Mouse (Mus musculus): ENCODE measurements around the gene Hcn3. TPM values are rescaled to one million over a fixed set of nuclear protein-coding genes. Genes with fewer than 3 reads are reported as not detected.
A peak's percentile ranks its signal among the peaks of the same experiment; 100 is the strongest.
"Not testable (repeated sequence)": the region's sequence is repeated elsewhere in the genome, so short reads cannot be mapped to it uniquely, and the experiment has no call there.

The Hcn3 gene
- total RNA-seq, 2 experiments from 2014 or later = 13.0 to 24.5 TPM

DNA sequence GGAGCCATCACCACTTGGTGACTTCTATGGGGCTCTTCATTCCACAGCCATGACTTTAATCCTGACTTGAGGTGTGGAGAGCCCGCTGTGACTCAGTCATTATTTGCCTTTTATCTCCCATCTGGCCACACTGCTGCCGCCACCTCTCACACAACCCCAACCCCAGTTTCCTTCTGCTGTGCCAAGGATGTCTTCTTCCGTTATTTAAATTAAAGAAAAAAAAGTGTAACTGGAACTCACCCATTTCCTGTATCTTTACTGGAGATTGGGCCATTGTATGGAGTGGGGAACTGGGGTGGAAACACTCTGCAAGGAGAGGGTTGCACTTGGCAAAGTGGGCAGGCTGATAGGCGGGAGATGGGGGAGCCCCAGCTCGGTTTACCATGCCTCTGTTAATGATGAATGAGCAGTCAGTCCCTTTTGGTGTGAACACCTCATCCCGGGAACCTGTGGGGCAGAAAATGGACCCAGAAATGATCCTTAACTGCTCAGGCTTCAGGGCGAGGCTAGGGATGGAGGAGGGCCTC is 22.6 kb upstream of the Hcn3 start:
- no peak for DNase-seq (ENCODE audit: low spot score in 2 of 2)

DNA sequence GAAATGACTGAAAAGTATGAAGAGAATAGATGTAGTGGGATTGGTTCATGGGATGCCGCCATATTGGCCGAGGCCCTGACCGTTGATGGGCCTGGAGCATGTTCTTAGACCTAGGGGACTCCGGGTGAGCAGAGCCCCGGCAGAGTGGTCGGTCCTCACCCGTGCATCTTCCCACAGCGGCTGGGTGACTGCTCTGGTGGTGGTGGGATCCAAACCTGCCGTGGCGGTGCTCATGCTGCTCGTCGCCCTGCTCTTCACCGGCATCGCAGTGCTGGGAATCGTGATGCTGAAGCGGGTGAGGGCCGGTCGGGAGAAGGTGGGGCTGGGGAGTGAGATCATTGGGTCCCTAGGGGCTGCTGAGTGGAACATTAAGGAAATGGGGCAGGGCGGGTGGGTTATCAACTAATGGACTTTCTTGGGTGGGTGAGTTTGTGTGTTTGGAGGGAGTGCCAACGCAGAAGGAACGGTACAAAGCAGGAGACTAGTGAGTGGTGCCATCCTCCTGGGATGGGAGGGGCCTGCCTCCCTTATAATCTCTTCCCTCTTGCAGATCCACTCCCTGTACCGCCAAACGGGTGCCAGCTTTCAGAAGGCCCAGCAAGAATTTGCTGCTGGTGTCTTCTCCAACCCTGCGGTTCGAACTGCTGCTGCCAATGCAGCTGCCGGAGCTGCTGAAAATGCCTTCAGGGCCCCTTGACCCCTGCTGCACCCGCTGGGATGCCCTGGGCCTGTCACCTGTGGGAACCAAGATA is 21.9 kb upstream of the Hcn3 start:
- DNase-seq (ENCODE audit: low spot score in 2 of 2) = no peak

DNA sequence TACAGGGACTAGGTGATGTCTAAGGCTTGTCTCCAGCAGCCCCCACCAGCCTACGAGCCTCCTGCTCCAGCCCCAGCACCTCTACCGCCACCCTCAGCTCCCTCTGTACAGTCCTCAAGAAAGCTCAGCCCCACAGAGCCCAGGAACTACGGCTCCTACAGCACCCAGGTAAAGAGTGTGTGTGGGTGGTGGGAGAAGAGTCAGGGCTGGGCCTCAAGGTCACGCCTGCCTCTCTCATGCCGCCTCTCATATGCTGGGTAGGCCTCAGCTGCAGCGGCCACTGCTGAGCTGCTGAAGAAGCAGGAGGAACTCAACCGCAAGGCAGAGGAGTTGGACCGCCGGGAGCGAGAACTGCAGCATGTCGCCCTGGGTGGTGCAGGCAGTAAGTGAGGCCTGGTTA is 19.1 kb upstream of the Hcn3 start:
- DNase-seq (ENCODE audit: low spot score in 2 of 2) = no peak

DNA sequence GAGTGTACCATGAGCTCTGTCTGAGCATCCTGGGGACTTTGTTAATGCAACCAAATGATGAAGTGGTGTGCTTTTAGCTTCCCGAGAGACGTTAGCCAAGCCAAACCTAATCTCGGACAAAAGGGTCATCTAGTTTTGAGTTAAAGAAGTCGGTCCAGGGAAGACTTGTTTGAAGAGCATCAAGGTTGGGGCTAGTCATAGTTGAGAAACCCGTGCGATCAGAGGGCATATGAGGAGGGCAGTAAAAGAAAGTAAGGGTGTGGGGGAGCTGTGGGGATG is 18.1 kb upstream of the Hcn3 start:
- DNase-seq (ENCODE audit: low spot score in 2 of 2) = no peak

DNA sequence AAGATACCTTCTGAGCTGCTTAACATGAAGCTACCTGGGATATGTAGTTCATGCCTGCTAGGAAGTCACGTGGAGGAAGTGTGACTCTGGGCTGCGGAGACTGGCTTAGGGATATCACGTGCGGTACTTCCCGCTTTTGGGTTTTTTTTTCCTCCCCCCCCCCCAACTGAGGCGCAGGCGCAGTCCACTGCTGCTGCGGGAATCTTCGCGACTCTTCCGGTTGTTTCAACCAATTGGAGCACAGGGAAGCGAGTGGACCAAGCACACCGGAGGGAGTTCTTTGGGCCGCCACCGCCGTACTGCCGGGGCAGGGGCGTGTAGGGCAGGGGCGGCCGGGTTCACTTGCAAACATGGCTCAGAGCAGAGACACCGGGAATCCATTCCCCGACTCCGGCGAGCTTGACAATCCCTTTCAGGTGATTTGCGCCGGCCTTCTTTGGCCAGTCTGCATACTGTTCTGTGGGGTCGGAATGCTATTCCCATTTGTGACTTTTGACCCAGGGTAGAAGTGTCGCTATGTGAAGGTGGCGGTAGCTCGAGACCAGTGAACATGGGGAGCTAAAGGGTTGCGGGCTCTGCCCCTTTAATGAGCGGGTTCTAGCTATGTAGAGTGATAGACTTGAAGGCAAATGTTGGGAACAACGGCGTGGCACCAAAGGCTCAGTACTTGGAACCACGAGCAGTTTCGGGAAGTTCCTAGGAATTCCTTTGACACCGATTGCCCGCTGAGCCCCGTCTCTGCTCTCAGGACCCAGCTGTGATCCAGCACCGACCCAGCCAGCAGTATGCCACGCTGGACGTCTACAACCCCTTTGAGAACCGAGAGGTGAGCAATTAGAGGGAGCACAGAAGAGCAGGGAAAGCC is 17.5 kb upstream of the Hcn3 start, which contains the start of gene Scamp3:
Gene Scamp3, plus strand, starts transcription at position 232 of the 865 bp plus-strand sequence.
- peak; percentile 82 to 94 for DNase-seq (ENCODE audit: low spot score in 2 of 2)

DNA sequence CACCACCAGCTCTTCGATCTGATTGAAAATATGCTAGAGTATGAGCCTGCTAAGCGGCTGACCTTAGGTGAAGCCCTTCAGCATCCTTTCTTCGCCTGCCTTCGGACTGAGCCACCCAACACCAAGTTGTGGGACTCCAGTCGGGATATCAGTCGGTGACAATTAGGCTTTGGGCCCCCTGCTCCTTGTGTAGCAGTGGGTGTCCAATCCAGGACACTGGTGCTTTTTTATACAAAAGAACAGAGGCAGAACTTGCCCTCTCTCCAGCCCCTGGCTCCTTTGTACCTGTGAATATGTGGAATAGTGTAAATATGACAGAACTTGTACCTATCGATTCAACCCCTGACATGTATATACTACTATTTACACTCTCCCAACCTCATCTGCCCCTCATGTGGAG is 16.4 kb upstream of the Hcn3 start:
- DNase-seq (ENCODE audit: low spot score in 2 of 2) = no peak

DNA sequence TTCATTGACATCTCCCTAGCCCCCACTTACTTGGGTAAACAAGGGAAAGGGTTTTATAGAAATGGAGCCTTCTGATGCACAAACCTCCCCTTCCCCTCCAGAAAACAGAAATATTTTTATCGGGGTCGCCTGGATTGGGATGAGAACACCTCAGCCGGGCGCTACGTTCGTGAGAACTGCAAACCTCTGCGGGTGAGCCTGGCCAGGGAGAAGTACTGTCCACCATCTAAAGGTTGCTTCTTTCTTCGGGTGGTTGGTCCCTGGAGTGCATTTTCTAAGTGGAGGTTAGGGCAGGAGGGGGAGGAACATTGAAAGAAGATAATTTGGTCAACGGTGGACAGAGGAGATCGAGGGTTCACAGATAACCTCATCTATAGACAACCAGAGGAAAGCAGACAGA is 15.5 kb upstream of the Hcn3 start:
- DNase-seq (ENCODE audit: low spot score in 2 of 2) = no peak

DNA sequence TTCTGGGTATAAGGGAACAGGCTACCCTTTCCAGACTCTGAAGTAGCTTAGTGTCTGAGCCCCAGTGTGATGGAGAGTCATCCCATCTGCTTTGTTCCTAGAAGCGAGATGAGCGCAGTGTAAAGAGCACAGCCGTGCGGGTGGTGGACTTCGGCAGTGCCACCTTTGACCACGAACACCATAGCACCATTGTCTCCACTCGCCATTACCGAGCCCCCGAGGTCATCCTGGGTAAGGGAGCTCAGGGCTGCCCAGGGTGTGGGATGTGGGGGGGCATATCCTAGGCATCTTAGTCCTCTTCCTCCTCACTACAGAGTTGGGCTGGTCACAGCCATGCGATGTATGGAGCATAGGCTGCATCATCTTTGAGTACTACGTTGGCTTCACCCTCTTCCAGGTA is 14.8 kb upstream of the Hcn3 start:
- no peak for DNase-seq (ENCODE audit: low spot score in 2 of 2)

DNA sequence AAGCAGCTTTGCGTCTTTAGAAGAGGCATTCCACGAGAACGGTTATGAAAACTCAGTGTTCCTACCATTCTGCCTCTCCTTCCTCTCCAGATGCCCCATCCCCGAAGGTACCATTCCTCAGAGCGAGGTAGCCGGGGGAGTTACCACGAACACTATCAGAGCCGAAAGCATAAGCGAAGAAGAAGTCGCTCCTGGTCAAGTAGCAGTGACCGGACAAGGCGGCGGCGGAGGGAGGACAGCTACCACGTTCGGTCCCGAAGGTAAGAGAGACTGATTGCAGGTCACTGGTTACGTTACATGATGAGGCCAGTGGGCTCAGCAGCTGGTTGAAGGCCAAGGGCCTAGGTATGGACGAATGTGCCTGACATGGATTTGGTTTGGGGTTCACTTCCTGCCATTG is 6.9 kb upstream of the Hcn3 start:
- DNase-seq (ENCODE audit: low spot score in 2 of 2) = no peak

DNA sequence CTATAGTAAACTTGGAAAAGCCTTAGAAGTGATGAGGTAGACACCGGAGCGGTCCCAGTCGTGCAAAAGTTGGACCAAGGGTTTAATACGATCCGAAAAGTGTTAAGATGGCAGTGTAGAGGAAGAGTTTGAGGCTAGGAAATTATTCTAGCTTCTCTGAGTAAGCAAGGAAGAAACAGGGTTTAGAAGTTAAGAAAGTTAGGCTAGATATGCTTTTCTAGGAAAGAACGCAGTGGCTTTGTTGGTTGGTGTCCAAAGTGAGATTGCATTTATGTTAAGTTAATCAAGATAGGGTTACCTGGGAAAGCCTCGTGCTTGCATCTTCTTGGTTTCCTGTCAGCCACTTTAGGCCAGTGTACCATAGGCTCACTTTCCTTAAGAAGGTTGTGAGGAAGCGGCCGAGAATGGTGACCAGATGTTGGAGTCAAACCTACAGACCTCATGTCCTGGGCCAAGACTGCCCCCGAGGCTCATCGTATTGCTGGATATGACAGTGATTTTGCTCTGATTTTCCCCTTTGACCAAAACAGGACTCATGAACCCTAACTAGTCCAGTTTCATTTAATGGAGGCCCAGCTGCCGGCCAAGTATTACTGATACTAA is 5.4 kb upstream of the Hcn3 start:
- DNase-seq (ENCODE audit: low spot score in 2 of 2) = no peak

DNA sequence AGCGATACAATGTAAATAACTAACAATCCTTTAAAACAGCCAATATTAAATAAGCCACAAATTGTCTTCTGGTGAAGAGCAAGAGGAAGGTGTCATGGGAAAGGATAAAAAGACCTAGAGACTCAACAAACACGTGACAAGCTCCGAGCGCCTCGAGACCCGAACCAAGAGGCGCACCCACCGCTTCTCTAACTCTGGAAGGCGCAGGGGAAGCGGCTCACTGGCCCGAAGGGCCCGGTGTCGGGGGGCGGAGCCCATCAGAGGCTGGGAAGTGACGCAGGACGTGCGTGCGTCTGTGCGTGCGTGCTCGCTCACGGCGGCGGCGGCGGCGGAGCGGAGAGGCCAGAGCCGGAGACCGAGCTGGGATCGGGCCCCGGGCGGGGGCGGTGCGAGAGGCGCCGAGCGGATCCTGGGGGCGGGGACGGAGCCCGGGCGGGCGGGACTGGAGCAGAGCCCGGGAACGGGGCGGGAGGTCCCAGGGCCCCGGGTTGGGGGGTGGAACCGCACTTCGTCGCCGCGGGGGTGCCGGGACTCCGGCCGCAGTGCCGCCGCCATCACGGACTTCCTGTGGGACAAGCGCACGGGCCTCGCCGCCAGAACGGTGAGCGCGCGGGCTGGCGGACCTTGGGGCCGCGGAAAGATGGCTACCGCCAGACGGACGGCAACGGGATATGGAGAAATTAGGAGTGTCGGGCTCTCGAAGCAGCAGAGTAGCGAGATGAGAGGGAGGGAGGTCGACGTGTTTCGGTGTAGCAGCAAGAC is 4.7 kb upstream of the Hcn3 start, which contains the start of gene Clk2:
Gene Clk2, plus strand, starts transcription at position 290 of the 762 bp plus-strand sequence.
- peak; percentile 86 to 93 for DNase-seq (ENCODE audit: low spot score in 2 of 2)

DNA sequence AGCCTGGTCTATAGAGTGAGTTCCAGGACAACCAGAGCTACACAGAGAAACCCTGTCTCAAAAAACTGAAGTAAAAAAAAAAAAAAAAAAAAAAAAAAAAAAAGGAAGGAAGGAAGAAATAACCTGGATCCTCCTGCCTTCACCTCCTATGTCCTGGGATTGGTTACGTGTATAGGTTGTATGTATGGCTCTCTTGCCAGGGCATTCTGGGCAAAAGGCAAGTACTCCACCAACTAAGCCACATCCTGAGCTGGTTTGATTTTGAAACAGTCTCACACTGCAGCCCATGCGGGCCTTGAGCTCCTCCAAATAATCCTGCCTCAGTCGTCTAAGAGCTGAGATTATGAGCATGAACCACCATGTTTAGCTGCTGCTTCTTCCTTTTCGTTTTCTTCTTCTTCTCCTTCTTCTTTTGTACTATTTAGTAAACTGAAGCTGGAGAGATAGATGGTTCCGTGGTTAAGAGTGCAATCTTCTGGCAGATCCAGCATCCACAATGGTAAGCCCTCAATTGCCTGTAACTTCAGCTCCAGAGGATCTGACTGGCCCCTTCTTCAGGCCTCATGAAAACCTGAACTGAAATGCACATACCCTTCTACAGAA is 3.7 kb upstream of the Hcn3 start:
- DNase-seq (ENCODE audit: low spot score in 2 of 2) = no peak

DNA sequence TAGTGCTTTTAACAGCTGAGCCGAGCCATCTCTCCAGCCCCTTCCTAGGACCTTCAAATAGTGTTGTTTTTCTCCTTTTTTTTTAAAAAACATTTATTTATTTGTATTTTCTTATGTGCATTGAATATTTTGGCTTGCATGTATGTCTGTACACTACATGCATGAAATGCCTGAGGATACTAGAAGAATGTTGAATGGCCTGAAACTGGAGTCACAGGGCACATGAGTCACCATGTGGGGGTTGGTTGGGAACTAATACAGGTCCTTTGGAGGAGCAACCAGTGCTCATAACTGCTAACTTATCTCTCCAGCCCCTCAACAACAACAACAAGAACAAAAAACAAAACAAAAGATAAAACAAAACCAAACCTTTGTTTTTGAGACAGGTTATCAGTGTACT is 3.1 kb upstream of the Hcn3 start:
- DNase-seq (ENCODE audit: low spot score in 2 of 2) = no peak

DNA sequence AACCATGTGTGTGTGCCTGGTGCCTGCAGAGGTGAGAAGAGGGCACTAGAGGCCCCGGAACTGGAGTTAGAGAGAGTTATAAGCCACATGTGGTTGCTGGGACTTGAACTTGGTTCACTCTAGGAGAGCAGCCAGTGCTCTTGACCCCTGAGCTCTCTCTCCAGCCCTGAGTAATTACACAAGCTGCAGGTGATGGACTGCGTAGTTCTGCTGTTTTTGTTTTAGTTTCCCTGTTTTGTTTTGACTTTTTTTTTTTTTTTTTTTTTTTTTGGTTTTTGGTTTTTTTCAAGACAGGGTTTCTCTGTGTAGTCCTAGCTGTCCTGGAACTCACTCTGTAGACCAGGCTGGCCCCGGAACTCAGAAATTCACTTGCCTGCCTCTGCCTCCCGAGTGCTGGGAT is 1.8 kb upstream of the Hcn3 start:
- no peak for DNase-seq (ENCODE audit: low spot score in 2 of 2)

DNA sequence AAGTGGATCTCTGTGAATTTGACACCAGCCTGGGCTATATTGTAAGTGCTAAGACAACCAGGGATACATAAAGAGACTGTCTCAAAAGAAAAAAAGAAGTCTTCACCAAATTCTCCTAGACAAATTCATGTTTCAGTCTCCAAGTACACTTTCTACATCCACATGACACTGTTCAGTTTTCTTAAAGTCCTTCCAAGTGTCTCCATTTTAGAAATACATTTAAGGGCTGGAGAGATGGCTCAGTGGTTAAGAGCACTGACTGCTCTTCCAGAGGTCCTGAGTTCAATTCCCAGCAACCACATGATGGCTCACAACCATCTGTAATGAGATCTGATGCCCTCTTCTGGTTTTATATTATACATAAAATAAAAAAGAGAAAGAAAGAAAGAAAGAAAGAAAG is 1.2 kb upstream of the Hcn3 start:
- DNase-seq (ENCODE audit: low spot score in 2 of 2) = not testable (repeated sequence)

DNA sequence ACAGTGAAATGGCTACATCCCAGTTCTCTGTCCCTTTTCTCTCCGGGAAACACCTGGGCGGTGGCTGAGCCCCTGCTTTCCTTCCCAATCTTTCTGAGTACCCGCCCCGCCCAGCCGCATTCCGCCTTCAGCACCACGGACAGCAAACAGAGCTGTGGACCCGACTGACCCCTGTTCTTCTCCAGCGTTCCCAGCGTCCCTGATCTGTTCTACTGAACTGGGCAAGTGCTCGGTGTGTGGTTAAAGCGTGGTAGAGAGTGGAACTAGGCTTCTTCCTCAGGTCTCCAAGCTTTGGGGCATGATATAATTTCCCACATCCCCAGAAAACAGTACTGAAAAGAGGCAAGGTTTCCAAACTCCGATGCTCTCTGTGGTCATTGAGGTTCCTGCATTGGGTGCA is 785 bp downstream of the Hcn3 start:
- DNase-seq (ENCODE audit: low spot score in 2 of 2) = peak in 1 of 2 experiments; percentile 16

DNA sequence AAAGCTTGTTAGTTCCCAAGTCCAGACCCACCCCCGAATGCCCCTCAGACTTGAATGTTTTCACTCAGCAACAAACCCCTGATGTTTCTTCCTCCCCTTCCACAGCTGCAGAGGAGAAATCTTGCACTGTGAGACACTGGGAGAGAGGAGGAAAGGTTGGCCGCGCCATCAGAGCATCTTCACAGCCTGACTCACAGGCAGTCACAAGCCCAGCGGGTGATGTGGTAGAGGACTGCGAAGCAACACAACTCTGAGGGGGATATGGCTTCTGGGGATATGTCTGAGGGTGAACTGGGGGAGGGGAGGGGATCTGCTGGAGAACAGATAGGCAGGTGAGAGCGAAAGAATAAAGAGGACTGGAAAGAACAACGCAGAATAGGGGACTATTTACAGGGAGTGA is 1.3 kb downstream of the Hcn3 start:
- no peak for DNase-seq (ENCODE audit: low spot score in 2 of 2)

DNA sequence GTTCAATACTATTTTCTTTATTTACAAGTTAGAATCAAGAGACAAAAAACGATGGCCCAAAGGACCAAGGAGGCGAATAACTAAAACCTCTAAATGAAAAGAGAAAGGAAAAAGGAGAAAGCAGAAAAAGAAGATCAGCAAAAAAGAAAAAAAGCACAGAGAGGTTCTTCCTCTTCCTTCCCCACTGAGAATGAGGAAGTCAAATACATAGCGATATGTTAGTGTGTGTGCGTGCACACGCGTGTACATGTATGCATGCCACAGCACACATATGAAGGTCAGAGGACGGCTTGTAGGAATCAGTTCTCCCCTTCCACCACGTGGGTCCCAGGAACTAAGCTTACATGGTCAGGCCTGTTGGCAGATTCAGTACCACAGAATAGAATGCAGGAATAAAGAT is 3.0 kb downstream of the Hcn3 start:
- no peak for DNase-seq (ENCODE audit: low spot score in 2 of 2)

DNA sequence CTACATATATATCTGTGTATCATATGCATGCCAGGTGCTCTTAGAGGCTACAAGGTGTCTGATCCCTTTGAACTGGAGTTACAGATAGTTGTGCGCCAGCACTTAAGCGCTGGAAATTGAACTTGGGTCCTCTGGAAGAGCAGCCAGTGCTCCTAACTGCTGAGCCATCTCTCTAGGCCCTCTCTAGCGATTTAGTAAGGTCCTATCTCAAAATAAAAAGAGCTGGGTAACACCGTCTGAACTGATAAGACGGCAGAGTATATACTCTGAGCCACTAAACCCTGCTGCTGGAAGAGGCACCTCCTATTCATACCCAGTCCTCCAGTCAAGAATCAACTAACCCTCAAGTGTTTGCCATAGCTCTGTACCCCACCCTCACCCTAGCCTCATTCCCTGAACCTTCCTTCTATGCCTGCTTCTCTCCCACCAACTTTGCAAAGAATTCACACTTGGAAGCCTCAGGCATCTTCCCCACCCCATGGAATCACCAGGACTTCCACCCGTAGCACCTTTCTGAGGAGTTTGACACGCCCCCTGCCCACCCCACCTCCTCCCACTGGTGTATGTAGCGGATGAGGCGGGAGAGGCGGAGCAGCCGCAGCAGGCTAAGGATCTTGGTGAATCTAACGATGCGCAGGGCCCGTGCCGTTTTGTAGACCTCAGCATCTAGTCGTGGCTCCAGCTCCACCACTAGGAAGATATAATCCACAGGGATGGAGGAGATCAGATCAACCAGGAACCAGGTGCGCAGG is 7.7 kb downstream of the Hcn3 start:
- DNase-seq (ENCODE audit: low spot score in 2 of 2) = no peak

DNA sequence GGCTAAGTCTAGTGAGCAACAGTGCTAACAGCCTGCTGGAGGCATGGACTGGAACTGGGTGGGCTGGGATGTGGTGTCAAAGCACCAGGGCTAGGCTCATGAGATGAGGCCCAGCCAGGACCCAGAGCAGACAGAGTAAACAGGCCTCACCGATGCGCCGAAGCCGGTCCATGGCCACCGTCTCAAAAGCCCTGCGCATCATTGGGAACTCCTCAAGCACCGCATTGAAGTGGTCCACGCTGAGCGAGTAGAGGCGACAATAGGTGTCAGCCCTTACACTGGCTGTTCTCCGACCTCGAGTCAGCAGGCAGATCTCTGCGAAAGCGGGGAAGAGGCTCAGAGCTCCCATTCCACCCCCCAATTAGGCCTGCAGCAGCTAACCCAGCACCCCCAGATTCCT is 11.4 kb downstream of the Hcn3 start:
- no peak for DNase-seq (ENCODE audit: low spot score in 2 of 2)

All from layer of hippocampus, postnatal 14 days (tissue).